Mouse (Mus musculus) neural tube, embryonic 12.5 days (tissue): ENCODE data around the gene Pde8a. TPM values are rescaled to one million over a fixed set of nuclear protein-coding genes. Genes with fewer than 3 reads are reported as not detected.

Experiments used
- polyA plus RNA-seq: library from polyadenylated mRNA; unstranded; fragments of >200 nt; fragmentation: Nextera tagmentation; extraction: Ambion mirVana; gene quantifications from 2 replicates; pipeline ENCODE4 v1.2.1, GENCODE M21; 2016

The Pde8a gene
- polyA plus RNA-seq, 1 experiment from 2014 or later, result 3.7 TPM

Other genes starting within 250 kb of the Pde8a start
- 9.7 and 14.2 TPM in 2 replicates for gene Zfp592, start 219.9 kb upstream of the Pde8a start, polyA plus RNA-seq
- gene Alpk3, start 156.0 kb upstream of the Pde8a start, polyA plus RNA-seq, result 0.25 and 0.52 TPM in 2 replicates
- gene Slc28a1, start 98.8 kb upstream of the Pde8a start, polyA plus RNA-seq, result not detected in 2 replicates
- 837 and 850 TPM in 2 replicates for gene Rps17, start 131.7 kb downstream of the Pde8a start, polyA plus RNA-seq
- 1.9 and 4.0 TPM in 2 replicates for gene Cpeb1, start 241.9 kb downstream of the Pde8a start, polyA plus RNA-seq